Mouse (Mus musculus): ENCODE results near the gene Abhd2.

Gene Abhd2

DNA sequence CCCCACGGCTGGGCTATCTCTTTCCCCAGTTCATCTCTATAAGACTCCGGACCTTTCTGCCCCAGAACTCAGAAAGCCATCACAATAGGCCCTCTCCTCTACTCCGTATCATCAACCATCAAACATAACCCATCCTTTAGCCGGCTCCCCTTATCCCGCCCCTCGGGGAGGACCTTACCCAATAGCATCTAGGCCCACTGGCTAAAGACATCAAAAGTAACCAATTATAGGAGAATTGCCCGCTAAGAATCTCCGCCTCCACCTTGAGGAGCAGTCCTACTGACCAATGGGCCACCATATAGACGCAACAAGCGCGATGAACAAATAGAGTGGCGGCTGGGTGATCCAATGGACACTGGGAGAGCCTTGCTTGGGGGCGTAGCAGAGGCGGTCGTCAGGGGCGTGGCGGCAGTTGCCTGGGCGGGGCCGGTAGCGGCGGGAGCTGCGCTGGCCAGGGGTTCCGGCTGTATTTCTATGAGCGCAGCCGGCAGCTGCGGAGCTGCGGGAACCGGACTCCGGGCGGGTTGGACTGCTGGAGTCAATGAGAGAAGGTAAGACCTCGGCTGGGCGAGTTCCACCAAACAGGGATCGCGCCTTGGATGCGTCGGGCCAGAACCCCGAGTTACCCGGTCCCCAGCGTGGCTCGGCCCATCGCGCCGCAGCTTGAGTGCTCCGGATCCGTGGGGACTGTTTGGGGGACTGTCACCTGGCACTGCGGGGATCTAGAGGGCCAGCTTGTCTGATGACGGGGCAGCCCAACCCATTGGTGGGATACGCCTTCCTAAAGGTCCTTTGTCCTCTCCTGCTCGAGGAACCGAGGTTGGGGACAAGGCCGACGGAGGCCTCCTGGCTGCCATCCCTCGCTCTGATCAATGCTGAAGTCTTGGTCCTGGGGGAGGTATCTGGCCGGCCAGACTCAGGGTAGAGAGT lies at the start of gene Abhd2:
Abhd2 (plus strand) TSS at position 411 of the 930 bp plus-strand sequence.
- peak; percentile 99 for DNase-seq (ENCODE audit: low read depth, low spot score)

DNA sequence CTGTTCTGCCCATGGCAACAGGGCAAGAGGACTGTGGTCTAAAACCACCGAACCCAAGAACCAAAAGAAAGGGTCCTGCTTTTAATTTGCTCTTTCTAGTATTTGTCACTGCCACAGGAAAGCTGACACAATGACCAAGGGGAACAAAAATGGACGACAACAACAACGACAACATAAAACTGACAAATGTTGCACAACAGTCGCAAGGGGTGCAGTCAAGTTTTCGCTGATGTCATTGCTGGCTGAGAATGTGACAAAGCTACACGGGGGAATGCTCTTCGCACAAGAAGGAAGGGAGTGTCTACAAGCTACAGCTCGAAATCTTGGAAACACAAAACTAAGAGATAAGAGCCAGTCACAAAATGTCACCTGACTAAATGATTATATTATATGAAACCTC lies 47.5 kb upstream of the Abhd2 start:
- no peak for DNase-seq (ENCODE audit: low read depth, low spot score)

DNA sequence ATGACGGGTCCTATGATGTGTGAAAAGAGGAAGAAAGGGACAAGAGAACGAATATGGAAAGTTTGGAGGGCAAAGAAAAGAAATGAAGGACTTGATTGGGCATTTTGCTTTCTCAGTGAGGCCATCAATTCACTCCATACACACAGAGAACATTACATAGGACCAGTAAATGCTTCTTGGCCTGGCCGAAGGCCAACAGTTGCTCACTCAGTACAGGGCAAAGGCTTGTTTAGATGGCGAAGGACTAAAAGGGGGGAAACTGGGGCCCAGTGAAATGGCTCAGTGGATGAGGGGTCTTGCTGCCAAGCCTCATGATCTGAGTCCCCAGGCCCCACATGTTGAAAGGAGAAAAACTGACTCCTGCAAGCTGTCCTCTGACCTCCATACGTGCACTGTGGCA lies 46.8 kb upstream of the Abhd2 start:
- no peak for DNase-seq (ENCODE audit: low read depth, low spot score)

DNA sequence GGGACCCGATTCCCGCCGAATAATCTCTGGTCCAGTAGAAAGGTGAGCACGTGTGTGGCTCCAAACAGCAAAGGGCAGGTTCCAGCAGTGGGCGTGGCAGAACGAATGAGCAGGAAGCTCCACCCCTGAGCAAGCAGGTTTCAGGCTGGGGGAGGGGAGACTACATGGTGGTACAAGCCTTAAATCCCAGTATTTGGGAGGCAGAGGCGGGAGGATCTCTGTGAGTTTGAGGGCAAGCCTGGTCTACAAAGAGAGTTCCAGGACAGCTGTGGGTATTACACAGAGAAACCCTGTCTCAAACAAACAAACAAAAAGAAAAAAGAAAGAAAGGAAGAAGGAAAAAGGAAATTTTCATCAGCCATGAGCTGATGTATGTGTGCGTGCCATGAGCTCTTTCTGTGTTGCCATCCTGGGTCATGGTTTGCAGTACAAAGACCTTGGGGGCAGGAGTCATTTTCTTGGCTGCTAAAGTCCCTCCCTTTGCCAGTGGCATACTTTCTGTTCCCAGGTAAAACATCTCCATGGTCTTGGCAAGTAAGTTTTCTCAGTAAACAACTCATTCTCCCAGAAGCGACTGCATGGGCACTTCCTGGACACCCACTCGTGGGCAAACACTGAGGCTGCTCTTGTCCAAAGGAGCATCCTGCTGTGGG lies 46.0 kb upstream of the Abhd2 start:
- no peak for DNase-seq (ENCODE audit: low read depth, low spot score)

DNA sequence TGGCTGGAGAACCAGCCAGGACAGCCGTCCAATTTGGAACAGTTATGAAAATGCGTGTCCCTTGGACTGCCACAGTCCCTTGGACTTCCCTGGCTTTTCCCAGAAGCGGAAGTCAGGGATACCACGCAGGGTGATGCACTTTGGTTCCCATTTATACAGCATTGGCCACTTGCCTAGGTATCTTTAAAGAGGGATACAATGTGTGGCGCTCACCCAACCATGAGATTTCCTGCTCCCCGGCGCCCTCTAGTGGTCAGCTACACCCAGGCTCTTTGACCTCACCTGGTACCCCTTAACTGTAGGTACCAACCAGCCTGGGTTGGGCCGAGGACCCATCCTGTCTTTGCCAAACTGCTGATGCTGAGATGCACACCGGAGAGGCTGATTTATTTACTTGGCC lies 44.5 kb upstream of the Abhd2 start:
- DNase-seq (ENCODE audit: low read depth, low spot score) = peak; percentile 71

DNA sequence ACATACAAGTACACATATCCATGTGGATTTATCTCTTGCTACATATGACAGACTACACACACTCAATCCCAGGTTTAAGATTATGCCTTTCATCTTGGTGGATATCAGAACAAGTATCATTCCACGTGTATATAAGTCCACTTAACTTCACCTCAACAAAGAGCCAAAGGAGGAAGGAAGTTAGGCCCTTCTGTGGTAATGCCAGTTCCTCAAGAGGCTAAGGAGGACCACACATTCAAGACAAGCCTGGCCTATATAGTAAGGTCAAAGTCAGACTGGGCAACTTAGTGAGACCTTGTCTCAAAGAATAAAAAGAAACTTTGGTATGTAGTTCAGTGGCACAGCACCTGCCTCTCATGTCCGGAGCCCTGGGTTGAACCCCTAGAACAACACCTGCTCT lies 41.4 kb upstream of the Abhd2 start:
- no peak for DNase-seq (ENCODE audit: low read depth, low spot score)

DNA sequence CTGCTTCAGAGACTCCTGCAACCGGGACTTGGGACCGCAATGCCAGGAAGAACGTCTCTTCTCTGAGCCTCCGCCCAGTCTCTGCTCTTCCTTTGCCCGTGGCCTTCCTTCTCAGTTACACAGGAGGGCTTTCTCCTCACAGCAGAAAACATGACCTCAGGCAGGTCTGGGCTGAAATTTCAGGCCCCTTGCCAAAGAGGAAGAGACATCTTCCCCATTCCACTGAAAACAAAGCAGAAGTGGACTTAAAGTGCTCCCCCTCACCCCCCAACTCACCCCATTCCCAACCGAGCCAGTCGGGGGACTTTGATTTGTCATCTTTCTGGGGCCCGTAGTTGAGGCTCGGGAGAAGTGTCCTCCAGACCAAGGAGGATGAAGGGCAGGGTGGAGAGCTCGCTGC lies 41.0 kb upstream of the Abhd2 start:
- DNase-seq (ENCODE audit: low read depth, low spot score) = no peak

DNA sequence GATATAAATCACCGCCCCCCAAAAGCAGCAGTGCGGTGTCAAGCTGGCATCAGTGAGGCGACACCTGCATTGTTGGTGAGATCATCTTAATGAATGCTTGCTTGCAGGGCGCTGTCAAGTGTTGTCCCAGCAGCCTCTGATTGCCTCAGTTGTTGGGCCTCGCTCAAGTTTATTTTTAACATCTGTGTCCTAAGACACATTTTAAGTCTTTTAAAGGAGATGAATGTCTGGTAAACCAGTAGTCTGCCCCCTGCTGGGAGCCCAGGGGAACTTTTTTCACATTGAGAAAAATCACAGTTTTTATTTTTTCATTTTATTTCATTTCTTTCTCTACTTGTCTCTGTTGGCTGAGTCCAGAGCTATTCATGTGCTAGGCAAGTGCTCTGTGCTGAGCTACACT lies 34.3 kb upstream of the Abhd2 start:
- DNase-seq (ENCODE audit: low read depth, low spot score) = peak; percentile 28

DNA sequence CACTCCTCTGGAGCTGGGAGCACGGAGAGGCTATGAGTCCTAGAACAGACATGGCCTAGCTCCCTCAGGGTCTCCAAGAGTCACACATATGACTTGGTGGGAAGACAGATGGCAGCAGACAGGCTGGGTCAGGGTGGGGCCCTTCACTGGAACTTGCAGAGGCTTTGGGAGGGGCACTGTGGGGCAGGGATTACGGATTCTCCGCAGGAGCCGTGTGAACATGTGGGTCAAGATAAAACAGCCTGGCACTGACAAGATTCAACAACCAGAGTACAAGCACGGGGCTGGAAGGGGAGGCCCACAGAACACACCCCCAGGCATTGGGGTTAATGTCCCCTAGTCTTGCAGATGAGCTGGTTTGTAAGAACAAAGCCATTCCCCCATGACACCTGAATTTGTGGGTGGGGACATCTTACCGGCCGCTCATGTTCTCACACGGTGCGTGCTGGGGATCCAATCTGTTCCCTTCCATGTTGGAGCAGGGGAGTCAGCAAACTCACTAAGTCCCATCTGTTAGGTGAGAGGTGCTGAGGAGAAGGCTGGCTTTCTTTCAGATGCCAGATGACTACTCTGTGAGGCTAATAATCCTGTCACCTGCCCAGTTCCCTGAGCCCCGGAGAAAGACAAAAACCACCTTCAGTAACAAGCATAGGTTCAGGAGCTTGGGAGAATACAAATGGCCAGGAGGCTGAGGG lies 30.9 kb upstream of the Abhd2 start:
- no peak for DNase-seq (ENCODE audit: low read depth, low spot score)

DNA sequence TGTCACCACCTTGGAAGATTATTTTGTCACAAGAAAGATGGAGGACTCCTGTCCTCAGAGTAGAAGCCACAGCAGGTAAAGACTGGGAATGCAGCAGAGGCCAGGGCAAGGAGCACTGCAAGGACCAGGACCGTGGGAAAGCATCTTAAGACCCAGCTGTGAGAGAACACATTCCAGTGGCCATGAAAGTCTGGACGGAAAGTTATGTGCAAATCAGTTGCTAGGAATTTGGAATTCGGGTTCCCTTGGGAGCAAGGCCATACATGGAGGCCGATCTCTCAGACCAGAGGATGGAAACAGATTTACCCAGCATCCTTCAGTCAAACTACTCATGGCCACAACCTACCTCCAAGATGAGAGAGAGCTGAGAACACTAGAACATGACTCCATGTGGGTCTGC lies 29.8 kb upstream of the Abhd2 start:
- DNase-seq (ENCODE audit: low read depth, low spot score) = peak; percentile 11

DNA sequence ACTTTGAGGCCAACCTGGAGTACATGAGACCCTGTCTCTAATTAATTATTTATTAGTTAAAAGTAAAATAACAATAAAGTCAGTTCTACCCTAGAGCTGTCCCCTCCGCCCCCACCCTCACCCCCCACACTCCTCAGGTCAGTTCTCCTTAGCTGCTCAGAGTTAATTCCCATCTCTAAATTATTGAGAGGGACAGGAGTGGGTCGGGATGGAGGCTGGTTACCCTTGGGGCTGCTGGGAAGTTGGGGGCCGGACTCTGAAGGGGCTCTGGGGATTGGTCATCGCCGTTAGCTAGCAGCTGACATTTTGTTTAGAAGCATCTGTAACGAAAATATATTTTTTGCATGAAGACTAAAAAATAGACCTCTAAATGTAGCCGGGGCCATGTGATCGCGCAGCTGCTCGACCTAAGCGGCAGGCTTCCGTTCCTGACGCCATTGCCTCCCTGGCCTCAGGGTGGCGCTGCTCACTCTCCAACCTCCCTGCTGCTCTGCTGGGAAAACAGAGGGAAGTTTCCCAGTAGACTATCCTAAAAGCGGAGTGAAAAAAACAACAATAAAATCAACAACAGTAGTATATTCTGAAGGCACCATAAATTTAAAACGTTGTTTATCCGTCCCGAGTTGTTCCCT lies 26.8 kb upstream of the Abhd2 start:
- peak; percentile 54 for DNase-seq (ENCODE audit: low read depth, low spot score)

DNA sequence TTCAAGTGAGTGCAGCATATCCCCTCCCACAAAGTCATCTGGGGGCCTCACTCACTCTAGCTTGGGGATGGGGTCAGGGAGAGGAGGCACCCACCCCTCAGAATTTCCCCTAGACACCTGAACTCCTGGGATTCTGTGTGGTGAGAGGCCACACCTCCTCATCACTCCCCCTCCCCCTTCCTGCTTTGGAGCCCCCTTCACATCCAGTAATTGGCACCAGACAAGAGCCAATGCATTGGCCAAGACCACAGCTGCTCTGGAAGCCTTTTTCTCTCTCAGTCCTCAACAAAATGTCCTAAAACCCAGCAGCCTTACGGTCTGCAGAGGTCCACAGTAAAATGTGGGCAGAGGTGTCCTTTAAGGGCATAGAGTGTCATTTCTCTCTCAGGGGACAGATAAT lies 25.6 kb upstream of the Abhd2 start:
- DNase-seq (ENCODE audit: low read depth, low spot score) = no peak

DNA sequence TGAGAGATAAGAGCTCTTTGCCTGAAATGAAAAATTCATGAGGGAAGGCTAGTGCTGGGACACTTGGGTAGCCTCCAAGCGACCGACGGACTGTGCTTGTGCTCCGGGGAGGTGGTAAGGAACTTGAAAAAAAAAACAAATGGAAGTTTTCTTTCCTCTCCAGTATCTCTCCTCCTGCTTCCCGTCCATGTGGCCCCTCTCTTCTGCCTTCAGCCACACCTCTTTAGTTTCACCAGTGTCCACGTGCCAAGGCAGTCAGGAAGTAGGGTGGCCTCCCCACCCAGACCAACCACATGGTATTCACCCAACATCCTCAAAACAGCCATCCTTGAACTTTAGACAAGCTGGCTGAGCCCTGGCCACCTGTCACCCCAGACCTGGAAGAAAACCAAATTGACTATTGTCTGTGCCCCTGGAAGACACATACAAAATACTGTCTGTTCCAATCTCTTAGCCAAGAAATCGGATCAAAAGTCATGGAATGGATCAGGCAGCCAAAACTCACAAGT lies 25.1 kb upstream of the Abhd2 start:
- no peak for DNase-seq (ENCODE audit: low read depth, low spot score)

DNA sequence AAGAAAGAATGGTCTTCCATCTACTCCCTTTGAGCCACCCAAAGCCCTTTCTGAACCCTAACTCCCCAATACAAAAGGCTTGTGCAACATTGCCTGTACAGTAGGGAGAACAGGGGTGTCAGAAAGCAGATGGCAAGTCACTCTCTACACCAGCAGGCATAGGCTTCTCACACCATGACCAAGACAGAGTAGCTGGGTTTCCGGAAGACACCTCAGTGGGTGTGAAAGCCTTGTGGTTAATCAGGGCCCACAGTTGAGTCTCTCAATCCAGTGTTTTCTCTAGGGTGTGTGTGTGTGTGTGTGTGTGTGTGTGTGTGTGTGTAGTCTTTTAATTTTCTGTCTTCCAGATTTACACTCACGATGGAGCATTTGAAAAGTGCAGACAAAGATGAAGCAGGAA lies 23.4 kb upstream of the Abhd2 start:
- no peak for DNase-seq (ENCODE audit: low read depth, low spot score)

DNA sequence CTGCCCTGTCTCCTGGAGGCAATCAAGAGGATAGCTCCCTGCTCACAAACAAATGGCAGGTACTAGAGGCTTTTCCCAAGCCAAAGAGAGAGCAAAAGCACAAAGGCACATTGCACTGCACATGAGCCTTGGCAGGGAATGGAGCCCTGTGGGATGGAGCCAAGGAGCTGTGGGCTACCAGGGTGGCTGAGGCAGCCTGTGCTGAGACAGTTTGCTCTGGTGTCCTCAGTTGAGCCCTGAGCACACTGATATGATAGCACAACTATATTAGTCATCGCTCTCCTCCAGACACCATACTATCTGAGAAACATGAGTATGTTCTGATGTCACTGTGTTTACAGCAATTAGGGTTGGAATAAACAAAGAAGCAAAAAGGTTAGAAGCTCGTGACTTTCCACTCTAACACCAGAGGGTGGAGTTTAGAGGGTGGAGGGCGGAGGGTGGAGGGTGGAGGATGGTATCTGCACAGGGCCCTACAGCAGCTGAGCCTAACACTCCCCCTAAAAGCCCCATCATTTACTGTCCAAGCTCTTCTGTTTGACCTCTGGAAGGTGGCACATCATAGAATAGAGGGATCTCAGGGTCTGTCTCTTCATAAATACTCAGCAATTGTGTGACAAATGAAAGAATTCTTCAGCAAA lies 18.6 kb upstream of the Abhd2 start:
- no peak for DNase-seq (ENCODE audit: low read depth, low spot score)

DNA sequence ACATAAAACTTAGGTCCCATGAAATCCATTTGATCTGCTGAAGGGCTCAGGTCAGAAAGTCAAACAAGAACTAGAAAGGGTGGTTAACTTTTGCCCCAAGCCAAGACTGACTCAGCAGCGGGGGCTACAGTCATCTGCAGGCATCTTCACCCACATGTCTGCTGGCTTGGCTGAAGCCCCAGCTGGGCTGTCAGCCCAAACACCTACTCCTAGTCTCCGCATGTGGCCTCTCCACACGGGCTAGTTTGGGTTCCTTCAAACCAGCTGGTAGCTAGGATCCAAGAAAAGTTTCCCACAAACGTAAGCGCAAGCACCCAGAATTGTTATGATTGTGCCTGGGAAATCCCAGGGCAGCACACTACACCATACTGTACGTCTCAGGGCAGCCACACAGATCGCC lies 17.6 kb upstream of the Abhd2 start:
- DNase-seq (ENCODE audit: low read depth, low spot score) = no peak

DNA sequence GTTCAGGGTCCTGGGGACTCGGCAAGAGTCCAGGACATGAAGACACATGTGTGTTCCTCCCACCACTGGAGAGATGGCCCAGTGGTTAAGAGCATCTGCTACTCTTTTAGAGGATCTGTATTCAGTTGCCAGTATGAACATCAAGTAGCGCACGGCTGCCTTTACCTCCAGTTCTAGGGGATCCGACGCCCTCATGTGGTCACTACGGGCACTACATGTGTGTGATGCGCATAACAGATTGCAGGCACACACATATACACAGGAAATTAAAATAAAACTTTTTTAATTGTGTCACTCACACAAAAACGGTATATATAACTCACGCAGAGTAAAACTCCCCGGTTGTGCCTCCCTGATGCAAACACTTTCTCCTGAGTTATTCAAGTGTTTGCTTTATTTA lies 17.2 kb upstream of the Abhd2 start:
- no peak for DNase-seq (ENCODE audit: low read depth, low spot score)

DNA sequence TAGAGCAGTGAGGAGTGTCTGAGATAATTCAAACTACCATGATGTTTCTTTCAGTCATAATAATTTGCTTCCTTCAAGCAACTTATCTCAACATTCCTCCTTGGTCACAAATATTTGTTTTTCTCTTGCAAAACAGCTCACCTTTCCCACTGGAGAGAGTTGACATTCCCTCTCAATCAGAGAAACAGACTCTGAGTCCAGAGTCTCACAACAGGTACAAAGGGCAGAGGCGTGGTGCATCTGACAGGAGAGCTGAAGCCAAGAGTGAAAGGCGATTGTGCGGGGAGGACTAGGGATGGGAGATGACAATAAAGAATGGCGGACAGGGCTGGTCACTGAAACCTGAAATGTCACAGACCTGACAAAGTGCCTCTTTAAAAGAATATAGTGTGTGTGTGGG lies 16.3 kb upstream of the Abhd2 start:
- DNase-seq (ENCODE audit: low read depth, low spot score) = no peak

DNA sequence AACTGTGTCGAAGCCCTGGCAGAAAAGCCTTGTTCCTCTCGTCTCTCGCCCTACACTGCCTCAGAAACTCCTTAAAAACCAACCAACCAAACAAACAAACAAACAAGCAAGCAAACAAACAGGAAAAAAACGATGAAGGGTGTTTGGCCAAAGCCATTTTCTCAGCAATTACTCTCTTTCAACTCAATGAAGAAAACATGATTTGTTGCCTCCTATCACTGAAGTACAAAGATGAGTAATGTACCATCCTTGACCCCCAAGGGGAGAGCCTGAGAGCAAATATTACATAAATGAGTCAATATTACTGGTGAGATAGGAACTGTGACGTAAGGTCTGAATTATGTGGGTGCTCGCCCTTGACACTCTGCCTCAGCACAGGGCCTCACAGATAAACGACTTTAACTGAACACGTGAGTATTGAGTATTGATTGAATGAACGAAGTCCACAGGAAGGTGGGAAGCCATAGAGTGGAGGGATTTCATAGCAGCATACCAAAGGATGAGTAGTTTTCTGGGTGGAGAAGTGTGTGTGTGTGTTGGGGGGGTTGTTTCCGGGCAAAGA lies 13.9 kb upstream of the Abhd2 start:
- no peak for DNase-seq (ENCODE audit: low read depth, low spot score)

DNA sequence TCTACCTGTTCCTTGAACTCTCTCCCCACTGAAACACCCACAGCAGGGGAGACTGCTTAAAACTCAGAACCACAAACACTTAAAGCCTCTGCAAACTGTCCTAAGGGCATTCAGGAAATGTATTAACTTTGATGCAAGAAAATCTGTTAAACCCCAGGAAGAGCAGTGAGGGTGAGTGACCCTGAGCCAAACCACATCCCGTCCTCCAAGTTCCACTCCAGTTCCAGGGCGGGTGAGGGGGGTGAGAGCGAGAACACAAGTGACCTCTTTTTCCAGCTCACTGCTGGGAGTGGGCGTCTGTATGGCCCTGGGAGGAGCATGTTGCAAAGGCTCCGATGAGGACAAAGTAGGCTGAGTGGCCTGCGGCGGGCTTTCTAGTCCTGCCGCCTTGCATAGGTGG lies 10.5 kb upstream of the Abhd2 start:
- no peak for DNase-seq (ENCODE audit: low read depth, low spot score)

DNA sequence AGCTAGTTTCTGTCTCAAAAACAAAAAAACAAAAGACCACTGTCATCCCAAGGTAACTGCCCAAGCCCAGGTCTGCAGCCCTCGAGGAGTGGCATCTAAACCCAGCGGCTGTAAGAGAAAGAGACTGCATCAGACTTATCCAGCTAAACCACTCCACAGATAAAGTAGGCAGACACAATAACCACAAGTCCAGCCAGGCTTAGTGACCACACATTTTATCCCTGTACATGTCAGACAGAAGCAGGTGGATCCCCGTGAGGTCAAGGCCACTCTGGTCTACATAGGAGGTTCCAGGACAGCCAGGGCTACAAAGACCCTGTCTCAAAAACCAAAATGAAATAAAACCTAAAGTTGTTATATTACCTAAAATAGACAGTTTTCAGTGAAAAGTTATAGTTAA lies 9.2 kb upstream of the Abhd2 start:
- DNase-seq (ENCODE audit: low read depth, low spot score) = no peak

All from forelimb bud, embryonic 11.5 days (tissue).